Mouse (Mus musculus) bone marrow, adult 2 months (tissue): ENCODE measurements around the gene Nup88. TPM values are rescaled to one million over a fixed set of nuclear protein-coding genes. Genes with fewer than 3 reads are reported as not detected.
A peak's percentile ranks its signal among the peaks of the same experiment; 100 is the strongest.

ENCODE experiments used
- H3K27ac ChIP-seq: fragments of 200-500 bp; 2 replicates; pipeline ENCODE4 v1.5.1; 2012; ENCODE audit warnings: low read depth, mild to moderate bottlenecking, control low read depth, inconsistent platforms, low read length; ENCODE audit not compliant: control insufficient read depth, poor library complexity, insufficient read depth
- H3K4me1 ChIP-seq: fragments of 200-500 bp; 2 replicates; pipeline ENCODE4 v1.6.1; 2011; ENCODE audit warnings: low read length; ENCODE audit not compliant: control insufficient read depth, insufficient read depth
- H3K4me3 ChIP-seq: fragments of 200-500 bp; replicated peaks from 2 replicates; pipeline ENCODE3; 2011; ENCODE audit warnings: mild to moderate bottlenecking, low read depth, low read length, control low read depth; ENCODE audit not compliant: control insufficient read depth
- CTCF ChIP-seq: fragments of 200-500 bp; IDR thresholded peaks from 2 replicates; pipeline ENCODE4 v1.5.1; 2011; ENCODE audit warnings: low read length, control low read depth; ENCODE audit not compliant: control insufficient read depth, insufficient read depth
- POLR2A ChIP-seq: fragments of 200-500 bp; IDR thresholded peaks from 2 replicates; pipeline ENCODE4 v1.6.1; 2011; ENCODE audit warnings: low read depth, mild to moderate bottlenecking, control low read depth, low read length, borderline replicate concordance; ENCODE audit not compliant: control insufficient read depth
- WGBS: fragments of 180-500 bp; shearing (Covaris S2); methylation state at CpG from one replicate; pipeline ENCODE4 v1.1.7; 2018; 5-methylcytosine and 5-hydroxymethylcytosine counted together
- polyA plus RNA-seq: library from polyadenylated mRNA; stranded (reverse); fragments of >200 nt; gene quantifications from 2 replicates; pipeline ENCODE4 v1.2.4, GENCODE M21; 2011; ENCODE audit warnings: low replicate concordance; ENCODE audit not compliant: missing spikeins, insufficient read depth, insufficient read length

The Nup88 gene
- polyA plus RNA-seq: 40.0 and 63.1 TPM in 2 replicates

- peak within 1 kb of the TSS; percentile 92 for H3K4me3 ChIP-seq
- H3K27ac ChIP-seq: peak within 1 kb of the TSS; percentile 90
- peaks cover 3% of the 10 kb centered on the region; the same call in 1 of the 2 replicates for H3K4me1 ChIP-seq
- WGBS: under 1% methylated on average over 43 of the region's 43 CpGs
- TF ChIP-seq POLR2A: peak; percentile 93
- TF ChIP-seq CTCF: no peak
Measured at GRCm38 (mm10) chr11:70969821-70970559, at the start of gene Nup88, which contains the start of gene Rpain. Nup88 (minus strand) TSS chr11:70969973. Rpain (plus strand) TSS chr11:70970213.

GRCm38 (mm10) chr11:71018416-71019200, 48.8 kb upstream of the Nup88 start:
- Histone ChIP-seq H3K4me3 (peak overlapping the region; percentile 98), H3K27ac (peak overlapping the region; percentile 86), H3K4me1 (peaks cover 4% of the 10 kb centered on the region; the same call in 1 of the 2 replicates)
- WGBS: 3% methylated on average over 28 of the region's 28 CpGs
- TF ChIP-seq CTCF (no peak), POLR2A (no peak)

GRCm38 (mm10) chr11:71017051-71017450, 47.3 kb upstream of the Nup88 start:
- no peak for TF ChIP-seq CTCF
- TF ChIP-seq POLR2A: no peak
- Histone ChIP-seq H3K27ac (no peak overlapping the region), H3K4me3 (no peak overlapping the region), H3K4me1 (peaks cover 4% of the 10 kb centered on the region; the same call in 1 of the 2 replicates)
- 65% methylated on average over 1 of the region's 1 CpGs for WGBS

GRCm38 (mm10) chr11:71012743-71013142, 43.0 kb upstream of the Nup88 start:
- no peak overlapping the region for H3K27ac ChIP-seq
- TF ChIP-seq POLR2A (no peak), CTCF (no peak)
- no peak overlapping the region for H3K4me3 ChIP-seq
- 84% methylated on average over 7 of the region's 7 CpGs for WGBS
- no peaks in the 10 kb centered on the region; the same call in 1 of the 2 replicates for H3K4me1 ChIP-seq

- H3K4me1 ChIP-seq: peaks cover 1% of the 10 kb centered on the region; the same call in 1 of the 2 replicates
- TF ChIP-seq CTCF (no peak), POLR2A (no peak)
- WGBS: 42% methylated on average over 3 of the region's 3 CpGs
- H3K4me3 ChIP-seq: no peak overlapping the region
- H3K27ac ChIP-seq: no peak overlapping the region
Measured at GRCm38 (mm10) chr11:71008321-71008720, 38.5 kb upstream of the Nup88 start.

- TF ChIP-seq POLR2A: no peak
- no peak for TF ChIP-seq CTCF
- 78% methylated on average over 7 of the region's 7 CpGs for WGBS
- Histone ChIP-seq H3K4me3 (no peak overlapping the region), H3K4me1 (peaks cover 1% of the 10 kb centered on the region; the same call in 1 of the 2 replicates), H3K27ac (no peak overlapping the region)
Measured at GRCm38 (mm10) chr11:71007831-71008230, 38.1 kb upstream of the Nup88 start.

GRCm38 (mm10) chr11:71007026-71007425, 37.3 kb upstream of the Nup88 start:
- Histone ChIP-seq H3K4me1 (peaks cover 1% of the 10 kb centered on the region; the same call in 1 of the 2 replicates), H3K27ac (no peak overlapping the region), H3K4me3 (no peak overlapping the region)
- TF ChIP-seq CTCF: no peak
- TF ChIP-seq POLR2A: no peak
- WGBS: 89% methylated on average over 6 of the region's 6 CpGs

GRCm38 (mm10) chr11:71005046-71005445, 35.3 kb upstream of the Nup88 start:
- no peak overlapping the region for H3K4me3 ChIP-seq
- H3K27ac ChIP-seq: no peak overlapping the region
- H3K4me1 ChIP-seq: peaks cover 1% of the 10 kb centered on the region; the same call in 1 of the 2 replicates
- 33% methylated on average over 5 of the region's 5 CpGs for WGBS
- TF ChIP-seq CTCF (no peak), POLR2A (no peak)
